Mouse (Mus musculus): Measurements from ENCODE around the gene Dctn3. TPM values are rescaled to one million over a fixed set of nuclear protein-coding genes. Genes with fewer than 3 reads are reported as not detected.

The Dctn3 gene
- polyA plus RNA-seq, 1 experiment from 2014 or later = 299 TPM

Other genes with a start within 250 kb of the Dctn3 start
- gene AI464131, start 220.1 kb downstream of the Dctn3 start, polyA plus RNA-seq (2015; fragmentation: Nextera tagmentation; extraction: Ambion mirVana) = 11.2 and 14.0 TPM in 2 replicates
- gene 1110017D15Rik, start 205.8 kb downstream of the Dctn3 start, polyA plus RNA-seq (2015; fragmentation: Nextera tagmentation; extraction: Ambion mirVana) = 17.0 and 19.3 TPM in 2 replicates
- gene Fam219a, start 153.6 kb downstream of the Dctn3 start, polyA plus RNA-seq (2015; fragmentation: Nextera tagmentation; extraction: Ambion mirVana) = 17.6 and 19.0 TPM in 2 replicates
- gene Dnaic1, start 153.4 kb downstream of the Dctn3 start, polyA plus RNA-seq (2015; fragmentation: Nextera tagmentation; extraction: Ambion mirVana) = 2.0 and 2.6 TPM in 2 replicates
- 106 and 122 TPM in 2 replicates for gene Enho, start 82.8 kb downstream of the Dctn3 start, polyA plus RNA-seq (2015; fragmentation: Nextera tagmentation; extraction: Ambion mirVana)
- 29.1 and 33.0 TPM in 2 replicates for gene Cntfr, start 26.1 kb downstream of the Dctn3 start, polyA plus RNA-seq (2015; fragmentation: Nextera tagmentation; extraction: Ambion mirVana)
- 39.4 and 41.6 TPM in 2 replicates for gene Il11ra1, start 23.2 kb downstream of the Dctn3 start, polyA plus RNA-seq (2015; fragmentation: Nextera tagmentation; extraction: Ambion mirVana)
- 58.7 and 58.8 TPM in 2 replicates for gene Rpp25l, start 9.6 kb downstream of the Dctn3 start, polyA plus RNA-seq (2015; fragmentation: Nextera tagmentation; extraction: Ambion mirVana)
- 0.86 and 1.1 TPM in 2 replicates for gene Arid3c, start 8.0 kb upstream of the Dctn3 start, polyA plus RNA-seq (2015; fragmentation: Nextera tagmentation; extraction: Ambion mirVana)
- gene Galt, start 32.1 kb upstream of the Dctn3 start, polyA plus RNA-seq (2015; fragmentation: Nextera tagmentation; extraction: Ambion mirVana) = 48.0 and 53.9 TPM in 2 replicates
- gene Sigmar1, start 33.0 kb upstream of the Dctn3 start, polyA plus RNA-seq (2015; fragmentation: Nextera tagmentation; extraction: Ambion mirVana) = 78.5 and 79.3 TPM in 2 replicates
- gene Ccl27a, start 51.1 kb upstream of the Dctn3 start, polyA plus RNA-seq (2015; fragmentation: Nextera tagmentation; extraction: Ambion mirVana) = 258 and 281 TPM in 2 replicates
- not detected in 2 replicates for gene Gm21541, start 180.4 kb upstream of the Dctn3 start, polyA plus RNA-seq (2015; fragmentation: Nextera tagmentation; extraction: Ambion mirVana)
- gene Gm20878, start 218.4 kb upstream of the Dctn3 start, polyA plus RNA-seq (2015; fragmentation: Nextera tagmentation; extraction: Ambion mirVana) = 11.2 and 11.5 TPM in 2 replicates
- gene Fam205a4, start 242.9 kb upstream of the Dctn3 start, polyA plus RNA-seq (2015; fragmentation: Nextera tagmentation; extraction: Ambion mirVana) = 1.9 and 2.1 TPM in 2 replicates

Data from hindbrain, embryonic 15.5 days (tissue).